Mouse (Mus musculus): ENCODE data around the gene Rbm42.

Rbm42 gene

GRCm38 (mm10) chr7:30618658-30619057 lies 31.5 kb downstream of the Rbm42 start:
- DNase-seq (ENCODE audit: low spot score), result no peak

DNA sequence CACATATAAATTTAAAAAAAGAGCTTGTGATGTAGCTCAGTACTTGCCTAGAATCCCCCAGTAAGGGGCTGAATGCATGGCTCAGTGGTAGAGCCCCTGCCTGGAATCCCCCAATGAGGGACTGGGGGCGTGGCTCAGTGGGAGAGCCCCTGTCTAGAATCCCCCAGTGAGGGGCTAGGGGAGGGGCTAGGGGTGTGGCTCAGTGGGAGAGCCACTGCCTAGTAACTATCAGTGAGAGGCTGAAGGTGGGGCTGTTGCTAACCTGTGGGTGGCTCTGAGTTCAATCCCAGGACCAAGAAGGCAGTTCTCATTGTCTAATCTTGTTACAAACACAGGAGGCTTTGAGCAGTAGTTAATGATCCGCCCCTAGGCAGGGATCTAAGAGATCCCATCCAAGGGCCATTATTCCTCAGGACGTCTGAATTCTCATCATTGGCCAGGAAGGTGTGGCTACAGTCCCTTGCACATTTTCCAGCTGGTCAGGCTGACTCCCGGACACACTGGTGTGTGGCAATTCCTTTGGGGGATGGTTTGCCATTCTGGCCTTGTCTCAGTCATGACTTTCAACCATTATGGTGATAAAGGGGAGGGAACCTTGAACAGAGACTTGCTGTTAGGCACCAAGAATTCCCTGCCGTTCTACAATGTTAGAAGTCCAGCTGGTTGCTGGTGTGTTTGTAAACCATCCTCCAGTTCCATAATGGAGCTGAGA lies 34.9 kb downstream of the Rbm42 start:
- DNase-seq (ENCODE audit: low spot score), result no peak

DNA sequence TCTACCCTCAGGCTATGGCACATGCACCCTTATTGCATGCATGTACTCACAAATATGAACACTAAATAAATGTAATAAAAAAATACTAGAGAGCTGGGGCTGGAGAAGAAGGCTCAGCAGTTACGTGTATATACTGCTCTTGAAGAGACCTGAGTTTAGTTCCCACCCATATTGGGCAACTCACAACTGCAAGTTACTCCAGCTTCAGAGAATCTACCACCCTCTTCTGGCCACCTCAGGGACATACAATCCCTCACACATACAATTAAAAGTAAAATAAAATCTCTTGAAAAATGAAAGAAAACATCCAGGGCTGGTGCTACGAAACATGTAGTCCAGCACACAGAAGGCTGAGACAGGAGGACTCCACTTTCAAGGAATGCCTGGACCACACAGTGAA lies 35.7 kb downstream of the Rbm42 start:
- no peak for DNase-seq (ENCODE audit: low spot score)

GRCm38 (mm10) chr7:30613529-30614112 lies 36.5 kb downstream of the Rbm42 start:
- DNase-seq (ENCODE audit: low spot score), result peak; percentile 72

DNA sequence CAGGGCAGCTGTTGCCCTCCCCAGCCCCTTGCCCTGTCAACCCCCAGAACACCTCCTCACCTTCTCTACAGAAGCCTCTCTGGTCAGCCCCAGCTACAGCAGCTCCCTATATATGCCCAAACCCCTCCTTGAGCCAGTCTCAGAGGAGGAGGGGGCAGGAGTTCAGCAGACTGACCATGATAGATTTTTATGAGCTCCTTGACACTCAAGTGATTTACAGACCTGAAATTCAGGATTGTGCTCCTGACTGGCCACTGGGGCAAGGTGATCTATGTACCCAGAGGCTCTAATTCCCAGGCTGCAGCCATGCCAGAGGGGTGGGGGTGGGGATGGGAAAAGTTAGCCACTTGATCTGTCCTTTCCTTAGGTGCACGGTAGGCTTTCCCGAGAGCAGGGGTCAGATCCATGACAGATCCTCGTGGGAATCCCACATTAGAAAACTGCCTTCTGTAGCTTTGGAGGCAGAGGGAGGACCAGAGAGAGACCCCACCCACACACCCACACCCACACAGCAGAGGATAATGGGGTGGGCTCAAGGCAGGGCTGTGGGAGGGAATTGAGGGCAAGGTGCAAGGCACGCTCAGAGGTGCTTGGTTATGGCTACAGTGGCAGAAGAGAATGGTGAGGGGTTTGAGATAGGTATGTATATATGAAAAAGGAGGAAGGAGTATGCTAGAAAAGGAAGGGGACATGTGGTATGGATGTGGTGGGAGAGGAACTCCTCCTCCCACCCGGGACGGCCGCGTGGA lies 37.3 kb downstream of the Rbm42 start, which contains the start of gene Upk1a:
Gene Upk1a, minus strand, starts transcription at position 194 of the 749 bp plus-strand sequence.
- DNase-seq (ENCODE audit: low spot score), result peak; percentile 70

- no peak for DNase-seq (ENCODE audit: low spot score)
These were observed 40.1 kb downstream of the Rbm42 start for GRCm38 (mm10) chr7:30610043-30610442.

GRCm38 (mm10) chr7:30608476-30608875 lies 41.6 kb downstream of the Rbm42 start:
- no peak for DNase-seq (ENCODE audit: low spot score)

- DNase-seq (ENCODE audit: low spot score), result peak; percentile 68
These were observed 42.3 kb downstream of the Rbm42 start for GRCm38 (mm10) chr7:30607706-30608309.

- no peak for DNase-seq (ENCODE audit: low spot score)
These were observed 45.2 kb downstream of the Rbm42 start for GRCm38 (mm10) chr7:30604944-30605343.

GRCm38 (mm10) chr7:30604424-30604823 lies 45.7 kb downstream of the Rbm42 start:
- DNase-seq (ENCODE audit: low spot score), result no peak

GRCm38 (mm10) chr7:30602583-30602982 lies 47.5 kb downstream of the Rbm42 start:
- peak; percentile 83 for DNase-seq (ENCODE audit: low spot score)

GRCm38 (mm10) chr7:30600651-30601050 lies 49.5 kb downstream of the Rbm42 start:
- peak; percentile 91 for DNase-seq (ENCODE audit: low spot score)

GRCm38 (mm10) chr7:30599933-30600353 lies 50.2 kb downstream of the Rbm42 start:
- peak; percentile 95 for DNase-seq (ENCODE audit: low spot score)

GRCm38 (mm10) chr7:30598786-30599185 lies 51.3 kb downstream of the Rbm42 start, which contains the start of gene Zbtb32:
Zbtb32 (minus strand) TSS chr7:30598909.
- no peak for DNase-seq (ENCODE audit: low spot score)

GRCm38 (mm10) chr7:30596811-30597210 lies 53.3 kb downstream of the Rbm42 start:
- DNase-seq (ENCODE audit: low spot score), result no peak

GRCm38 (mm10) chr7:30596093-30596492 lies 54.0 kb downstream of the Rbm42 start:
- DNase-seq (ENCODE audit: low spot score), result no peak

GRCm38 (mm10) chr7:30594510-30595024 lies 55.5 kb downstream of the Rbm42 start:
- DNase-seq (ENCODE audit: low spot score), result no peak

DNA sequence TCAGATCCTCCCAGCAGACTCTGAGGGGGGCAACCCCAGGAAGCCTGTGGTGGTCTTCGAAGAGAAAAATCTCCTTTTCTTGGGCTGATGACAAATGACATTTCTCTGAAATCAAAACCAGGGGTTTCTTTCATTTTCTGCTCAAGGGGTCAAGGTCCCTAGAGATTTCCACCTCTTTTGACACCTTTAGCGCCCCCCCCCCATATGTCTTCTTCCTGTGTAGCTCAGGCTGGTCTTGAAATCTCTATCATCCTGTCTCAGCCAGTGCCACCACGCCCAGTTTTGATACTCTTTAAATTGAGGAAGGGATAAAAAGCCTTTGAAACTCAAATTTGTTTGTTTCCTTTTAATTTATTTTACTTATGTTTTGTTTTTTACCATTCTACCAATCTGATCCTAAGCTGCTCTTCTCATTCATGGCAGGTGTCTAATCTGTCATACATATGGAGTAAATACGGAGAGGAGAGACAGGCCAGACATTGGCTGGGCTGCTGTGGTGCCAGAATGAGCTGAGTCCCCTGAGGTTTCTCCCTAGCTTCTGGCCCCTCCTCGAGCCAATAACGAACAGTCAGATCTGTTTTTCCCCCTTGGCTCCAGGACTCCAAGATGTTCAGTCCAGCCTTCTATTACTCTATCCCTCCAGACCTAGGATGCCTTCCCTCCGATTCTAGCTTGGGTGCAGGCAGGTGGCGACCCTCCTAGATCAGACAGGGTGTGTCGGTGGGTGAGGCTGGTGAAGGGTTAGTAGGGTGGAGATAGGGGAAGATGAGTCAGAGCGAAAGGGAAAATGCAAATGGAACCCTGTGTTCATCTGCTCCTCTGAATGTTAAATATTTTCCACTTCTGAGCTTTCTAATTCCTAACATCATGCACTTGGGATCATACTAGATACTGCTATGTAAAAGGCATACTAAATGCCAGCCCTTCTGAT lies 56.3 kb downstream of the Rbm42 start:
- DNase-seq (ENCODE audit: low spot score), result no peak

DNA sequence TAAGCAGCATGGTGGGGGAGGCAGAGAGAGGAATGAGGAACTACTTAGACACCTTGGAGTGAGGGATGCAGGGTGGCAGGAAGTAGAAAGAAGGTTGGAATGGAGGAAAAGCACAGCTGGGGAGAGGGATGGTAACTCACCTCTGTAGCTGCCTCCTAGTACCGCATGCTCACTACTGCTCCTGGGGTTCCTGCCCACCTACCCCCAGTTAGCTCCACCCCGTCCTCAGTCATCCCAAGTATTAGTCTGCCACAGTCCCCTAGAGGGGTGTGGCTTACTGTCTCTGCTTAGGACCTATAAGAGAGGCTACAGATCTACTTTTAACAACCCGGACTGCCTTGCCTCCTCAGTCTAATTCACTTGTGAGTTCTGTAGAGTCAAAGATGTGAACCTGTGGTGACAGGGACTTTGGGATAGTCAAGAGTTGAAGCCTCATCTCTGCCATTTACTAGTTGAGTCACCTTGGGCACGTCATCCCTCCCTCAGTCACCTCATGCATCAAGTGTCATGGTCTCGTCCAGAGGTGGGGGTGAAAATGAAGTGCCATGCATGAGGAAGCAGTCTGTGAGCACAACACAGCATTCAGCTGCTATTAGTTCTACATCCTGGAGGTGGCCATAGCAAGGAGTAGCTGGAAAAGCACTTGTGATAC lies 57.2 kb downstream of the Rbm42 start:
- DNase-seq (ENCODE audit: low spot score), result no peak

- DNase-seq (ENCODE audit: low spot score), result no peak
These were observed 58.5 kb downstream of the Rbm42 start for GRCm38 (mm10) chr7:30591605-30591951.

Data from urinary bladder, postnatal 14 days (tissue).